Mouse (Mus musculus): ENCODE data around the gene Notch1. TPM values are rescaled to one million over a fixed set of nuclear protein-coding genes. Genes with fewer than 3 reads are reported as not detected.

The Notch1 gene
- total and polyA plus RNA-seq, 3 experiments = 0.06 TPM; not detected in 2

- no peaks in the 10 kb centered on the region for H3K4me1 ChIP-seq (ENCODE audit: control insufficient read depth in 1 of 2, insufficient read depth in 2 of 2, low read length in 2 of 2)
- H3K27ac ChIP-seq (ENCODE audit: control insufficient read depth, low read depth, low read length) = no peak overlapping the region
- H3K79me2 ChIP-seq (ENCODE audit: control insufficient read depth, insufficient read depth, low read length, poor library complexity) = no peaks in the 10 kb centered on the region
- TF ChIP-seq TBP (IDR thresholded peaks at IDR 0.05; ENCODE audit: low read depth, low read length) = no peak
- no peak for TF ChIP-seq TCF12 (IDR thresholded peaks at IDR 0.05; ENCODE audit: low read depth, low read length)
- no peak for TF ChIP-seq SIN3A (IDR thresholded peaks at IDR 0.05; ENCODE audit: low read length)
- TF ChIP-seq GABPA (IDR thresholded peaks at IDR 0.05; ENCODE audit: low read depth, low read length) = no peak
- no peak for TF ChIP-seq RAD21 (IDR thresholded peaks at IDR 0.05; ENCODE audit: low read depth, low read length)
- no peak for TF ChIP-seq USF1 (IDR thresholded peaks at IDR 0.05; ENCODE audit: low read depth, low read length)
- TF ChIP-seq MXI1 (IDR thresholded peaks at IDR 0.05; ENCODE audit: low read depth, low read length) = no peak
- TF ChIP-seq KAT2A (conservative IDR thresholded peaks at IDR 0.05; ENCODE audit: low read depth, low read length) = no peak
- no peak for TF ChIP-seq ZKSCAN1 (IDR thresholded peaks at IDR 0.05; ENCODE audit: low read depth, low read length)
- no peak for TF ChIP-seq MYB (IDR thresholded peaks at IDR 0.05; ENCODE audit: low read depth, low read length)
- TF ChIP-seq NELFE (IDR thresholded peaks at IDR 0.05; ENCODE audit: low read depth, low read length) = no peak
- TF ChIP-seq CTCF (IDR thresholded peaks at IDR 0.05 in 2 of 3, conservative IDR thresholded peaks at IDR 0.05 in 1 of 3; ENCODE audit: control insufficient read depth in 1 of 3, insufficient read depth in 1 of 3, low read depth in 2 of 3, low read length in 3 of 3, poor library complexity in 1 of 3, severe bottlenecking in 1 of 3) = no peak
- TF ChIP-seq GATA1 (IDR thresholded peaks at IDR 0.05; ENCODE audit: low read depth, low read length) = no peak
- TF ChIP-seq MAFK (IDR thresholded peaks at IDR 0.05; ENCODE audit: borderline replicate concordance, low read depth, low read length) = no peak
- no peak for TF ChIP-seq MAX (IDR thresholded peaks at IDR 0.05; ENCODE audit: low read length)
- no peak for TF ChIP-seq UBTF (IDR thresholded peaks at IDR 0.05; ENCODE audit: borderline replicate concordance, insufficient read depth, low read depth, low read length)
- no peak for TF ChIP-seq POLR2AphosphoS2 (IDR thresholded peaks at IDR 0.05; ENCODE audit: low read length)
- TF ChIP-seq MAZ (IDR thresholded peaks at IDR 0.05; ENCODE audit: low read depth, low read length) = no peak
- TF ChIP-seq NRF1 (IDR thresholded peaks at IDR 0.05; ENCODE audit: insufficient read depth, low read depth, low read length, poor library complexity, severe bottlenecking) = no peak
- TF ChIP-seq CHD2 (IDR thresholded peaks at IDR 0.05; ENCODE audit: low read length) = no peak
- no peaks in the 10 kb centered on the region for H3K9me3 ChIP-seq (replicated peaks; ENCODE audit: insufficient read depth, low read length)
- no peak overlapping the region for H3K9ac ChIP-seq (ENCODE audit: control insufficient read depth, low read depth, low read length, poor library complexity, severe bottlenecking)
- H3K4me3 ChIP-seq (ENCODE audit: control insufficient read depth in 1 of 2, insufficient read depth in 1 of 2, low read depth in 2 of 2, low read length in 2 of 2) = no peak overlapping the region
- H3K27me3 ChIP-seq (ENCODE audit: control insufficient read depth in 1 of 2, insufficient read depth in 2 of 2, low read length in 2 of 2) = peaks cover 0 to 1% of the 10 kb centered on the region in 2 experiments; a peak in 2 of 4 replicates
- no peaks in the 10 kb centered on the region for H3K36me3 ChIP-seq (ENCODE audit: control insufficient read depth in 1 of 2, insufficient read depth in 2 of 2, low read length in 2 of 2)
- DNase-seq (ENCODE audit: low read depth, low spot score) = no peak
These were observed 11.5 kb downstream of the Notch1 start for GRCm38 (mm10) chr2:26504772-26505480.

Data from MEL (cell line).